Mouse (Mus musculus): ENCODE data around the gene Chuk. TPM values are rescaled to one million over a fixed set of nuclear protein-coding genes. Genes with fewer than 3 reads are reported as not detected.
A peak's percentile ranks its signal among the peaks of the same experiment; 100 is the strongest.

Chuk gene
- polyA plus RNA-seq, 1 experiment from 2014 or later = 49.9 TPM

- ATAC-seq (ENCODE audit: insufficient number of reproducible peaks, insufficient read depth, low FRiP score, low TSS enrichment, low read depth) = no peak
- Histone ChIP-seq H3K27me3 (no peaks in the 10 kb centered on the region), H3K9ac (no peak overlapping the region), H3K4me1 (peaks cover 21% of the 10 kb centered on the region), H3K4me3 (no peak overlapping the region), H3K36me3 (peaks cover 18% of the 10 kb centered on the region), H3K9me3 (no peaks in the 10 kb centered on the region), H3K4me2 (no peak overlapping the region), H3K27ac (no peak overlapping the region)
- WGBS = 90% methylated on average over 1 of the region's 1 CpGs
Measured at GRCm38 (mm10) chr19:44104393-44104792, 2.9 kb downstream of the Chuk start.

GRCm38 (mm10) chr19:44103001-44103400 is 4.3 kb downstream of the Chuk start:
- Histone ChIP-seq H3K36me3 (peaks cover 25% of the 10 kb centered on the region), H3K9ac (no peak overlapping the region), H3K27ac (no peak overlapping the region), H3K4me2 (no peak overlapping the region), H3K27me3 (no peaks in the 10 kb centered on the region), H3K4me3 (no peak overlapping the region), H3K4me1 (peaks cover 17% of the 10 kb centered on the region), H3K9me3 (no peaks in the 10 kb centered on the region)
- no peak for ATAC-seq (ENCODE audit: insufficient number of reproducible peaks, insufficient read depth, low FRiP score, low TSS enrichment, low read depth)
- WGBS = 91% methylated on average over 3 of the region's 3 CpGs

- Histone ChIP-seq H3K9me3 (no peaks in the 10 kb centered on the region), H3K9ac (no peak overlapping the region), H3K4me2 (no peak overlapping the region), H3K36me3 (peaks cover 44% of the 10 kb centered on the region), H3K27ac (no peak overlapping the region), H3K4me3 (no peak overlapping the region), H3K27me3 (no peaks in the 10 kb centered on the region), H3K4me1 (peaks cover 5% of the 10 kb centered on the region)
- no peak for ATAC-seq (ENCODE audit: insufficient number of reproducible peaks, insufficient read depth, low FRiP score, low TSS enrichment, low read depth)
Measured at GRCm38 (mm10) chr19:44100840-44101239, 6.4 kb downstream of the Chuk start.

- Histone ChIP-seq H3K27me3 (no peaks in the 10 kb centered on the region), H3K4me3 (no peak overlapping the region), H3K4me1 (no peaks in the 10 kb centered on the region), H3K4me2 (no peak overlapping the region), H3K27ac (no peak overlapping the region), H3K9ac (no peak overlapping the region), H3K36me3 (peaks cover 60% of the 10 kb centered on the region), H3K9me3 (no peaks in the 10 kb centered on the region)
- WGBS = 73% methylated on average over 3 of the region's 3 CpGs
- no peak for ATAC-seq (ENCODE audit: insufficient number of reproducible peaks, insufficient read depth, low FRiP score, low TSS enrichment, low read depth)
Measured at GRCm38 (mm10) chr19:44086278-44086677, 21.0 kb downstream of the Chuk start.

GRCm38 (mm10) chr19:44080920-44081319 is 26.4 kb downstream of the Chuk start:
- no peak overlapping the region for H3K4me2 ChIP-seq
- H3K4me1 ChIP-seq = no peaks in the 10 kb centered on the region
- no peaks in the 10 kb centered on the region for H3K9me3 ChIP-seq
- peaks cover 63% of the 10 kb centered on the region for H3K36me3 ChIP-seq
- WGBS = 83% methylated on average over 2 of the region's 2 CpGs
- H3K27ac ChIP-seq = no peak overlapping the region
- H3K9ac ChIP-seq = no peak overlapping the region
- no peaks in the 10 kb centered on the region for H3K27me3 ChIP-seq
- ATAC-seq (ENCODE audit: insufficient number of reproducible peaks, insufficient read depth, low FRiP score, low TSS enrichment, low read depth) = no peak
- no peak overlapping the region for H3K4me3 ChIP-seq

- Histone ChIP-seq H3K27ac (no peak overlapping the region), H3K9ac (no peak overlapping the region), H3K4me2 (no peak overlapping the region), H3K4me3 (no peak overlapping the region), H3K27me3 (no peaks in the 10 kb centered on the region), H3K4me1 (no peaks in the 10 kb centered on the region), H3K36me3 (peaks cover 61% of the 10 kb centered on the region), H3K9me3 (no peaks in the 10 kb centered on the region)
- WGBS = 92% methylated on average over 2 of the region's 2 CpGs
- no peak for ATAC-seq (ENCODE audit: insufficient number of reproducible peaks, insufficient read depth, low FRiP score, low TSS enrichment, low read depth)
Measured at GRCm38 (mm10) chr19:44080023-44080422, 27.3 kb downstream of the Chuk start.

GRCm38 (mm10) chr19:44077024-44077423 is 30.3 kb downstream of the Chuk start:
- Histone ChIP-seq H3K27ac (no peak overlapping the region), H3K9ac (no peak overlapping the region), H3K4me2 (no peak overlapping the region), H3K27me3 (no peaks in the 10 kb centered on the region), H3K9me3 (no peaks in the 10 kb centered on the region), H3K4me3 (no peak overlapping the region), H3K36me3 (peaks cover 51% of the 10 kb centered on the region), H3K4me1 (no peaks in the 10 kb centered on the region)
- 73% methylated on average over 4 of the region's 4 CpGs for WGBS
- no peak for ATAC-seq (ENCODE audit: insufficient number of reproducible peaks, insufficient read depth, low FRiP score, low TSS enrichment, low read depth)

GRCm38 (mm10) chr19:44076457-44076856 is 30.8 kb downstream of the Chuk start:
- Histone ChIP-seq H3K27ac (no peak overlapping the region), H3K27me3 (no peaks in the 10 kb centered on the region), H3K9ac (no peak overlapping the region), H3K9me3 (no peaks in the 10 kb centered on the region), H3K4me1 (no peaks in the 10 kb centered on the region), H3K4me2 (no peak overlapping the region), H3K4me3 (no peak overlapping the region), H3K36me3 (peaks cover 51% of the 10 kb centered on the region)
- WGBS = 59% methylated on average over 9 of the region's 9 CpGs
- ATAC-seq (ENCODE audit: insufficient number of reproducible peaks, insufficient read depth, low FRiP score, low TSS enrichment, low read depth) = no peak

GRCm38 (mm10) chr19:44074986-44075385 is 32.3 kb downstream of the Chuk start:
- no peaks in the 10 kb centered on the region for H3K27me3 ChIP-seq
- peaks cover 44% of the 10 kb centered on the region for H3K36me3 ChIP-seq
- no peaks in the 10 kb centered on the region for H3K9me3 ChIP-seq
- H3K27ac ChIP-seq = no peak overlapping the region
- ATAC-seq (ENCODE audit: insufficient number of reproducible peaks, insufficient read depth, low FRiP score, low TSS enrichment, low read depth) = no peak
- WGBS = 67% methylated on average over 11 of the region's 11 CpGs
- H3K4me2 ChIP-seq = no peak overlapping the region
- peaks cover 4% of the 10 kb centered on the region; the same call in 1 of the 2 replicates for H3K4me1 ChIP-seq
- H3K9ac ChIP-seq = no peak overlapping the region
- no peak overlapping the region for H3K4me3 ChIP-seq

GRCm38 (mm10) chr19:44071166-44071565 is 36.1 kb downstream of the Chuk start:
- 58% methylated on average over 5 of the region's 5 CpGs for WGBS
- Histone ChIP-seq H3K27ac (no peak overlapping the region), H3K4me2 (no peak overlapping the region)

GRCm38 (mm10) chr19:44069914-44070232 is 37.4 kb downstream of the Chuk start:
- peak overlapping the region; percentile 48; the same call in 1 of the 2 replicates for H3K27ac ChIP-seq
- peak overlapping the region; percentile 85 for H3K9ac ChIP-seq
- peaks cover 19% of the 10 kb centered on the region; the same call in 1 of the 2 replicates for H3K4me1 ChIP-seq
- WGBS = 8% methylated on average over 4 of the region's 4 CpGs
- H3K27me3 ChIP-seq = no peaks in the 10 kb centered on the region
- H3K4me2 ChIP-seq = peak overlapping the region; percentile 86
- H3K9me3 ChIP-seq = no peaks in the 10 kb centered on the region
- H3K4me3 ChIP-seq = peak overlapping the region; percentile 81
- ATAC-seq (ENCODE audit: insufficient number of reproducible peaks, insufficient read depth, low FRiP score, low TSS enrichment, low read depth) = no peak; the same call in 1 of the 2 replicates
- H3K36me3 ChIP-seq = peaks cover 12% of the 10 kb centered on the region; the same call in 1 of the 2 replicates

More at GRCm38 (mm10) chr19:44071166-44071565, 36.1 kb downstream of the Chuk start:
- no peak overlapping the region for H3K4me3 ChIP-seq
- H3K36me3 ChIP-seq = peaks cover 15% of the 10 kb centered on the region
- no peak for ATAC-seq (ENCODE audit: insufficient number of reproducible peaks, insufficient read depth, low FRiP score, low TSS enrichment, low read depth)
- no peaks in the 10 kb centered on the region for H3K9me3 ChIP-seq
- H3K4me1 ChIP-seq = peaks cover 19% of the 10 kb centered on the region; the same call in 1 of the 2 replicates
- no peak overlapping the region for H3K9ac ChIP-seq
- H3K27me3 ChIP-seq = no peaks in the 10 kb centered on the region

GRCm38 (mm10) chr19:44069121-44069913 is 38.0 kb downstream of the Chuk start, which contains the start of gene Erlin1:
Gene Erlin1 (minus strand): TSS chr19:44069785.
- no peaks in the 10 kb centered on the region for H3K9me3 ChIP-seq
- peak within 1 kb of the TSS; percentile 81 for H3K4me3 ChIP-seq
- peak within 1 kb of the TSS; percentile 48; the same call in 1 of the 2 replicates for H3K27ac ChIP-seq
- H3K27me3 ChIP-seq = no peaks in the 10 kb centered on the region
- H3K4me1 ChIP-seq = peaks cover 19% of the 10 kb centered on the region; the same call in 1 of the 2 replicates
- peak; percentile 86 for ATAC-seq (ENCODE audit: insufficient number of reproducible peaks, insufficient read depth, low FRiP score, low TSS enrichment, low read depth)
- peaks cover 17% of the 10 kb centered on the region for H3K36me3 ChIP-seq
- H3K9ac ChIP-seq = peak within 1 kb of the TSS; percentile 85
- peak within 1 kb of the TSS; percentile 86 for H3K4me2 ChIP-seq
- WGBS = under 1% methylated on average over 75 of the region's 75 CpGs

All from embryonic facial prominence, embryonic 13.5 days (tissue).